Mouse (Mus musculus): Measurements from ENCODE around the gene Cenpx.
A peak's percentile ranks its signal among the peaks of the same experiment; 100 is the strongest.

Gene Cenpx

DNA sequence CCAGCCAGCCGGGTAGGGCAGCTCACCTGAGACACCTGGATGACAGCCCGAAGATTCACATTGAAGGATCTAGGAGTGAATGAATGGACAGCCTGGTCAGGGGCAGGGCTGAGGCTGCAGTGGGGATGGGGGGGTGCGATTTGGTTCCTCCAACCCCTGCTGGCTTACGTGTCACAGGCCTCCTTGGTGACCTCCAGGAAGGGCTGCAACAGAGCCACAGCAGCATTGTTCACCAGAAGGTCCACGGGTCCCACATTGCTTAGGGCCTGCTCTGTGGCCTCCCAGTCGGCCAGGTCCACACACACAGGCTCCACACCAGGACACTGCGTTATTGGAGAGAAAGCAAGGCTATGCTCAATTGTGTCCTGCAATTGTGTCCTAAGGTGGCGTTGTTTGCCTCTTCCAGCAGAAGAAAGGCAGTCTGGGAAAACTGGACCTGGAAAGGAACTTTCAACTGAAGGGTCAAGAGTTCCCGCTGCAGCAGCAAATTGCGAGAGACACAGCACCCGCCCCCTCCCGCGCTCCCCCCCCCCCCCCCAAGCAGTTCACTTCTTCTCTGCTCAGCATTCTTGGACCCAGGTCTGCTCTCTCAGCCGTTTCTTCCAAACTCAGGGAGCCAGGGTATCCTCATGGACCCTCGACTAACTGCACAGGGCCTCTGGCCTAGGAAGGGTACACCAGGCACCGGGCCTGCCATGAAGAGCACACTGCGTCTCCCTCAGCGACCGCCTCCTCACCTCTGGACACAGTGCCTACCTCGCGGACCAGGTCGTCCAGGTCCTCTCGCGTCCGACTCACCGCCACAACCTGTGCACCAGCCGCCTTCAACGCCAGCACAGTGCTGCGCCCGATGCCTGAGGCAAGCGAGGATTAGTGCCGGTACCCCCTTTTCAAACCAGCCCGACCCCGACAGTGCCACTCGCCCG lies 13.0 kb upstream of the Cenpx start:
- no peak for DNase-seq (ENCODE audit: low spot score in 2 of 2)

DNA sequence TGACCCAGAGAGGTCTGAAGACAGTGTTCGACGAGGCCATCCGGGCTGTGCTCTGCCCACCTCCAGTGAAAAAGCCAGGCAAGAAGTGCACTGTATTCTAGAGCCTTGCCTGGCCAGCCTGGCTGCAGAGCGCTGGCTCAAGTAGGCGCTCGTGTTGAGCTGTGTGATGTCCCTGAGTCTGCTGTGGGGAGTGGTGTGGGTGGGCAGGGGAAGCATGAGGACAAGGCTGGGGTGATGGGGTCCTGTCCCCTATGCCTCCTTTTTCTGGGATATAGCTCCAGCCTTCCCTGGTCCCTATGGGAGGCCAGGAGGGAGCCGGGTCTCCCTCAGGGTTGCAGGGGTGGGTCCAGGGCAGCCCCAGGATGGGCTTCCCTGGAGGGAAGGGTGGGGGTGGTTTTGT lies 10.0 kb upstream of the Cenpx start:
- DNase-seq (ENCODE audit: low spot score in 2 of 2): no peak

DNA sequence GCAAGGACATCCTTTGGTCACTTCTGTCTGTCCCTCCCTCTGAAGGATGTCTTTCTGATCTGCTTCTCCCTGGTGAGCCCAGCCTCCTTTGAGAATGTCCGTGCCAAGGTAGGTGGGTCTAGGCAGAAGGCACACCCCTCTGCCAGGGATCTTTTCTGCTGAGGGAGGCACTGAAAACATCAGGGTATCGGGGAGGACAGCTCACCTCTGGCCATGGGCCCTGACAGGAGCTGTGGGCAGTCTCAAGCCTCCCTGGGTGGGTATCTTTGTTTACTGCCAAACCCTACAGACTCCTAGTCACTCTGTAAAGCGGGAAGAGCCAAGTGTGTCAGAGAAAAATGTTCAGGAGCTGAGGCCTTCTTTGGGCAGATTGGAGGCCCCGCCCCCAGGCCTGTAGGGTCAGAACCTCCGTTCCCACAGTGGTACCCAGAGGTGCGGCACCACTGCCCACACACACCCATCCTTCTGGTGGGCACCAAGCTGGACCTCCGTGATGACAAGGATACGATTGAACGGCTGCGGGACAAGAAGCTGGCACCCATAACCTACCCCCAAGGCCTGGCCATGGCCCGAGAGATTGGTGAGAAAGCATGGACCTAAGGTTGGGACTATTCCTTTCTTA lies 9.3 kb upstream of the Cenpx start:
- no peak for DNase-seq (ENCODE audit: low spot score in 2 of 2)

DNA sequence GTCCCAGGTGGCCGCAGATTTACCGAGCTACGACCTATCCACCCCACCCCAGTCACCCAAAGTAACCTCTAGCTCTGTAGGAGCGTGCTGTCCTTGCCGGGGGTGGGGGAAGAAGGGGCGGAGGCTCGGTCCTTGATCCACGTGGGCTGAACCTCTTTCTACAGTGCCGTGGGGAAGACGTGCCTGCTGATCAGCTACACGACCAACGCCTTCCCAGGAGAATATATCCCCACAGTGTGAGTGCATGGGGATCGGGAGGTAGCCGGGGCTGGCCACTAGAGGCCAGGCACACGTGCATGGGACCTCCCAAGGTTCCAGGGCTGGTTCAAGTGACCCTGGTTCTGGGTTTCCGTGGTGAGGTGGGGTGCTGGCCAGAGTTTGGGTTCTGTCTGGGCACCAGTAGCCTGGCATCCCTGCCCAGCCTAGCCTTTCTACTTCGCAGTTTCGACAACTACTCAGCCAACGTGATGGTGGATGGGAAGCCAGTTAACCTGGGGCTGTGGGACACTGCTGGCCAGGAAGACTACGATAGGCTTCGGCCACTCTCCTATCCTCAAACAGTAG lies 8.6 kb upstream of the Cenpx start:
- DNase-seq (ENCODE audit: low spot score in 2 of 2): no peak

DNA sequence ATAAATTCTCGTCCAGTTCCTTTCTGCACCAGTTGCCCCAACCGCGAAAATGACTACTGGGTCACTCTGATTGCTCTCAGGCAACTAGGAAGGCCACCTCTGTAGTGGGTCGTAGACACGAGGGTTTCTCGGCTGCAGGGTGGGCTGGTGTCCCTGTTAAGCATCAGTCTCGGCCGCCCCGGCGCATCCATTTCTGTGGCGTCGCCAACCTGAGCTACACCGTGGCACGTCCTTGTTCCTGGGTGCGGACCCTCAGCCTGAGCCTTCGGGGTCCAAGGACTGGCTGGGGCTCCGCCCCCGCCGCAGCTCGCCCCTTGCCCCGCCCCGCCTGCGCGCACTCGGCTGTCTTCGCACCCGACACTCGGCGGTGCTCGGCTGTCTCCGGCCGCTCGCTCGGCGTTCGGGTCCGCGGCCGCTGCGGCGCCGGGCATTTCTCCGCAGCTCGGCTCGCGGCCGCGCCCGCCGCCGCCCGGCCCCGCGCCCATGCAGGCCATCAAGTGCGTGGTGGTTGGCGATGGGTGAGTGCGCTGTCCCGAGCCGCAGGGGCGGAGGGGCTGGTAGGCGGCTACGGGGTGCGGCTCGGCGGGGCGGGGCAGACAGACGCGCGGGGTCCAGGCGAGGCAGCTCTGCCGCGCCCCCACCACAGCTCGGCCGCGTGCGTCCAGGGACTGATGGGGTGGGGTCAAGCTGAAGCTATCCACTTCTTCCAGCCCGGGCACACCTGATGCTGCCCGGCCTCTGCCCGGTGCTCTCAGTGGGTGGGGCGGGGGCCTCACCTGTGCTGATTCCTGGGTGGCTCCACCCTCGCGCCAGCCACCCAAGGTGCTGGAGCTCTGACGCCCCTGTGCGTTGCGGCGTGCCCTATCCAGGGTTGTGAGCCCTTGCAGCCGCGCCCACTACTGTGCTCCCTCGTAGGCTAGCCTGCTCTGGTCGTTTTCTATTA lies 7.9 kb upstream of the Cenpx start, which contains the start of gene Rac3:
Gene Rac3 (plus strand): TSS at position 347 of the 943 bp plus-strand sequence.
- peak; percentile 46 to 54 for DNase-seq (ENCODE audit: low spot score in 2 of 2)

DNA sequence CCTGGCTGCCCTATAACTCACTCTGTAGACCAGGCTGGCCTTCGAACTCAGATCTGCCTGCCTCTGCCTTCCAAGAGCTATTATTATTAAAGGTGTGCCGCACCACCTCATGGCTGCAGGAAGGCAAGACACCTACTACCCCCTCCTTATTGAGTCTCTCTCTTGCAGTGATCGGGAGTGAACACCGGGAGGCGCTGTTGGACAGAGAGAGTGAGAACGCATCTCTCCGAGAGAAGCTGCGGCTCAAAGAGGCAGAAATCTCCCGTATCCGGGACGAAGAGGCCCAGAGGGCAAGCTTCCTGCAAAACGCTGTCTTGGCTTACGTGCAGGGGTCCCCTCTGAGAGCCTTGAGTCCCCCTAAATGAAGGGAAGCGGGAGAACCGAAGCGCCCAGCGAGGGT lies 6.9 kb upstream of the Cenpx start:
- peak; percentile 79 to 93 for DNase-seq (ENCODE audit: low spot score in 2 of 2)

DNA sequence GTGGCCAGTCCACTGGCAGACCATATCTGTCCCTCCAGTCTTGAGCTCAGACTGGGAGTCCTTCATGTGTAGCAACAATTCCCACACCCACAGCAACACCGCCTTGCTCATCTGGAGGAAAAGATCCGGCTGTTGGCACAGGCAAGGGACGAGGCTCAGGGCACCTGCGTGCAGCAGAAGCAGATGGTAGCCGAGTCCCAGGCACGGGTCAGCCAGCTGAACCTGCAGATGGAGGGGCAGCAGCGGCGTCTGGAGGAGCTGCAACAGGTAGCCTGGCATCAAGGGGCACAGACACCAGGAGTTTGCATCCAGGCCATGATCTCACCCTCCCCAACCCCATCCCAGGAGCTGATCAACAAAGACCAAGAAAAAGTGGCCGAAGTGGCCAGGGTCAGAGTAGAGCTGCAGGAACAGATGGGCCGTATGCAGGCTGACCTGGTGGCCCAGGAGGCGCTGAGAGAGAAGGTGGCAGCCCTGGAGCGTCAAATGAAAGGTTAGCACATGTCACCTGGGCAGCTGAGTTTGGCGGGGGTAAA lies 6.4 kb upstream of the Cenpx start:
- DNase-seq (ENCODE audit: low spot score in 2 of 2): no peak

DNA sequence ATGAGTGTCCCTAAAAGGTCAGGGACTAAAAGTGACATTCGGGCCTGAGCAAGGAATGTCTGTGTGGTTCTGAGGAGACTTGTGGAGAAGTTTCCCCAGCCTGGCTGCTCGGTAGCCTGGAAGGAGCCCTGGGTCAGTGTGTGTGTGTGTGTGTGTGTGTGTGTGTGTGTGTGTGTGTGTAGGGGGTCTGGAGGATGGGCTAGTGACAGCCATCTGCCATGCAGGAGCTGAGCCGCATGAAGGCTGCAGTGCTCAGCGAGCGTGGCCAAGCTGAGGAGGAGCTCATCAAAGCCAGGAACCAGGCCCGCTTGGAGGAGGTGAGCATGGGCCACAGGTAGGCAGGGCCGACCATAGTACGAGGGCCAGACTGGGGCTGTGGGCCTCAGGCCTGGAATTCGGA lies 5.7 kb upstream of the Cenpx start:
- DNase-seq (ENCODE audit: low spot score in 2 of 2): no peak

DNA sequence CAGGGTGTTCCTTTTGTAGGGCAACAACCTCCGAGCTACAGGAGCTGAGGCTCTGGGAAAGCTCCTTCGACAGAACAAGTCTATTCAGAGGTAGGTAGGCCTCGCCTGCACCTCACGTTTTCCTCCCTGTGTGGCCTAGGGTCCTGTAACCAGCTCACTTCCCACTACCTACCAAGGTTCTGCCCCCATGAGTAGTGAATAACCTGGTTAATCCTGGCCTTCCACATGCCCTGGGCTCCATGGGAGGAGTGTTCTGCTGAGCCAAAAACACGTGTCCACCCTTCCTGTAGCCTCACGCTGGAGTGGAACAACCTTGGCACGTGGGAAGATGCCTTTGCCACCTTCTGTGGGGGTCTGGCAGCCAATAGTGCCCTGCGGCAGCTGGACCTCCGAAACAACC lies 1.6 kb upstream of the Cenpx start:
- DNase-seq (ENCODE audit: low spot score in 2 of 2): no peak

DNA sequence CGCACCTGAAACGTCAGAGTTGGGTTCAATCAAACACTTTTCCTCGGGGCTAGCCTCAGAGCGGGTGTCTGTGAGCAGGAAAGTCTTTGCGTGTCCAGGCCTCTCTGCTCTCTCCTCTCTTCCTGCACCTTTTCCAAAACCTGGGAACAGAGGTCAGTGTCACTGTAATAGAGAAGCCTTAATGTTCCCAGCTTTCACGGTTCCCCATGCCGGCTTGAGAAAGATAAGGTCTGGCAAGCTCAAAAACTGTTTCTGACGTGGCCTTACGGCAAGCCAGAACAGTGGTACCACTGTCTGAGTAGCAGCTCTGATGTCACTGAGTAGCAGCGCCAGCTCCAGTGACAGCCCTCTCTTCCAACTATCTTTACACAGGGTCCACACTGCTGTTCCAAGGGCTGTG lies 1.0 kb upstream of the Cenpx start:
- no peak for DNase-seq (ENCODE audit: low spot score in 2 of 2)

DNA sequence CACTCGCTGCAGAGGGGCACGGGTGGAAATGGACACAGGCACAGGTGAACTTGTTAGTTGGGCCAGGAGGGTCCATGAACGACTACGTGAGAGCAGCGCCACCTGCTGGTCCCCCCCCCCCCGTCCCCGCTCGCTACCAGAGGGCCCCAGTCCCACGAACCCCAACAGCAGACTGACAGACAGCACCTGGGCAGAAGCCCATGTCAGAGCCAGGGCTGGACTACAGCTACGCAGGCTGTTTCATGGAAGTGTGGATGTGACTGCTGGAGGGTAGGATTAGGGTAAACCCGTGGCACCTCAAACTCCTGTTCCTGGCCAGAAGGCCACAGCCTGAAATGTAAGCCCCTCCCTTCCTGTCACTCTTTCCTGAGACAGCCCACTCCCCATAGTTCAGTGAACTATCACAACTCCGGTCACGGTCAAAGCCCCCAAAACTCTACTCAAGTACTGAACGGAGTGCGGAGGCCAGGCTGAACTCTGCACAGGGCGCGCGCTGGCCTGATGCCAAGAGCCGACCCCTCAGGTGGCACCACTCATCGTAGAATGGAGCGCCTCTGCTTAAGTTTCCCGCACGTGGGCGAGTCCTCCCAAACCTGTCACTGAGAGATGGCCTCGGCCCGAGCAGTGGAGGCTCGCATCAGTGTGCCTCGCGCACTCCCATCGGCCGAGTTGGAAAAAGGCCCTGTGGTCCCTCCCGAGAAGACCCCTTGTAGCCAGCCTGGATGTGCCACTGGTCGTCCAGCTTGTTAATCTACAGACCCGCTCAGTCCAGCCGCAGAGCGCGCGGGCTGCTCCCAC lies 568 bp downstream of the Cenpx start:
- no peak for DNase-seq (ENCODE audit: low spot score in 2 of 2)

DNA sequence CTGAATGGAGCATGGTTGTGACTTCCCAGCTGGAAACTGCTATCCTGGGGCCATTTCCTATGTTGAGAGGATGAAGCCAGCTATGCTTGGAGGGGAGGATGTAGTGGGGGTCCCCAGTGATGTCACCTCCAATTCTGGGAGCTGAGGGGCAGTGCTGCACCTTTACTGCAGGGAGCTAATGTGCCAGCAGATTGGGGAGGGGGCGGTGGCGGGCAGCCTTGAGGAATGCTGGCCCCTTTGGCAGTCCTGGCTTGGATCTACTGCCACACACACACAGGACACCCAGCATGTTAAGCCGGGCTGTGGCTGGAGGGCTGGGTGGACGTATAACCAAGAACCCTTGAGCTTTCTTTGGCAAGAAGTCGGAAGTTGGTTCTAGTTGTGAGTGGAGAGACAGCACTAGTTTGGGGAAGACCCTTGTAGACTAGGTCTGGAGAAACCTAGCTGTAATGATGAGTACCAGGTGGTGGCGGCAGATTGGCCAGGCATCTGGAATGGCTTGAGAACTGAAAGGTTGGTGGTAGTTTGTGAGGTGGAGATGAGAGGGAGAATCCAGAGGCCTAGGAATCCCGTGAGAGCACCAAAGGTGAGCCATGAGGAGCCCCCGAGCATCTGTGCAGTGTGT lies 1.4 kb downstream of the Cenpx start:
- no peak for DNase-seq (ENCODE audit: low spot score in 2 of 2)

DNA sequence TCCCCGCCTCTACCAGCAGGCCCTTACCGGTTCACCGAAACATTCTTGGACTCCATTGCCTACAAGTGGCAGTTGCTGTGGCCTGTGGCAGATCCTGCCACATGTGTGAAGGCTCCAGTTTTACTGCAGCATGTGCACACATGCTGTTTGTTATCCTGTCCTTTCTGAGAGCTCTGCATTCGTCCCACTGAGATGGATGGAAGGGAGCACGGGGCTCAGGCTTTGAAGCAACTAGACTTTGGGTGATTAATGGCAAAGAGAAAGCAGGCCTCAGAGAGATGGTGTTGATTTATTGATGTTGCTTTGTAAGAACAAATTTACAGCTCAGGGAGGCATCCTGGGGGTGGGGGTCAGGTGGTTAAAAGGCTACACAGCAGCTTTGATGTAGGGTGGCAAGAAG lies 2.9 kb downstream of the Cenpx start:
- DNase-seq (ENCODE audit: low spot score in 2 of 2): no peak

DNA sequence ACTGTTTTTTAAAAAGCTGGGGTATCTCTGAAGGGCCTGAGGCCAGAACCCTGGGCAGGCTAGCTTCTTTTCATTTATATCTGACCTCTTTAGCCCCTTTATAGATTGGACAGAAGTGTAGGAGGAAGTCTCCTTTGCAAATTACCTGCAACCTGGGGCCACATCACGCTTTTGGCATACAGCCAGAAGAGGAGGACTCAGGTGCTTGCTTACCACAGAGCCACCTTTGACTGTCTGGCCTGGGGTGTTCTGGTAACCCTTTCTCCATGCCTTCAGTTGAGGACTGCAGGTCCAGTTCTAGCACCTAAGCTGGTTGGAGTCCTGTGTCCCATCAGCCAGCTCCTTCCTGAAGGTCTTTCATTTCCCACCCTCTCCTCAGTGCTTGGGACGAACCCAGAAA lies 4.0 kb downstream of the Cenpx start:
- no peak for DNase-seq (ENCODE audit: low spot score in 2 of 2)

DNA sequence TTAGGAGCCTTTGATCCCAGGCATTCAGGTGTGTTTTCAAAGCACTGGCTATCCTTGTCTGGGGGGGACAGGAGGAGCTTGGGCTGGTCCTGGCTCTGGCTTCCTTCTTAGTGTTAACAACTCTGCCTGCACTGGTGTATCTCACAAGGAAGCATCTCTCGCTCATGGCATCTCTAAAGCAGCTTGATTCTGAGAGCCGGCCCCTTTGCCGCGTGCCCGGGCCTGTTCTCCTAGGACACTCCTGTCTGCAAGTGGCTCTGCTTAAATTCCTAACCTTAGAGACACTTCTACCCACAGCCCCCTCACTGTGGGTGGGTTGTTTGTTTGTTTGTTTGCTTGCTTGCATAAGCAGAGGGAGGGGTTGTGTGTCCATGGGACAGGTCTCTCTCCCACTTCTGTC lies 5.6 kb downstream of the Cenpx start:
- DNase-seq (ENCODE audit: low spot score in 2 of 2): no peak

DNA sequence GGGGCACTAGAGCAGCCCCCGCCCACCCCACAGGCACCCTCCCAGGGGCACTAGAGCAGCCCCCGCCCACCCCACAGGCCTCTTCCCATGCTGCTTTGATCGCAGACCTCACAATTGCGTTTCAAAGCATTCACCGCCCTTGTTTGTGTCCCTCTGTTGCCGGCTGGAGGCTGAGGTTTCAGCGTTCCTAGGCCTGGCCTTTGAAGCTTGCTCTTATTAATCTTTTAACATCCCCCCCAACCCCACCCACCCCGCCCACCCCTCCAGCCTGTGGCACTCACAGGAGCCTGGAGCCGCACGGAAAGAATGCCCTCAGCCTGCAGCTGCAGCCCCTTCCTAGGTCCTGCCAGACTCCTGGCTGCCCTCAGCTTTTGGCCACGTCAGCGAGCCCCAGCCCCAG lies 6.3 kb downstream of the Cenpx start:
- no peak for DNase-seq (ENCODE audit: low spot score in 2 of 2)

DNA sequence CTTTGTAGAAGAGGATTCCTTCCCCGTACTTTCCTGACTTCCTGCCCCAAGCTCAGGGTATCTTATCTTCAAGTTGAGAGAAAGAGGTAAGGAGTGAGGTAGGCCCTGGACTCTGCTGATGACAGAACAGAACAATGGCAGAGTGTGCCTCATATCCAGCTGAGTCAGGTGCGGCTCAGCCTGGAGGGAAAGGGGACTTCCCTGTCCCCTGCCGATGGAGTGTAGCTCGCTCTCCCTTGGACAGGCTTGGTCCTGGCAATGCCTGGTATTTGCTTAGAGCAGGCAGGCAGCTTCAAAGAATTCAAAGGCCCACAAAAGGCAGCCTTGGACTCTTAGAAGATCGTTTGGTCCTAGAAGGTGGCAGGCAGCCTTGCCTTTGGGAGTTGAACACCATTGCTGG lies 7.4 kb downstream of the Cenpx start:
- DNase-seq (ENCODE audit: low spot score in 2 of 2): no peak

DNA sequence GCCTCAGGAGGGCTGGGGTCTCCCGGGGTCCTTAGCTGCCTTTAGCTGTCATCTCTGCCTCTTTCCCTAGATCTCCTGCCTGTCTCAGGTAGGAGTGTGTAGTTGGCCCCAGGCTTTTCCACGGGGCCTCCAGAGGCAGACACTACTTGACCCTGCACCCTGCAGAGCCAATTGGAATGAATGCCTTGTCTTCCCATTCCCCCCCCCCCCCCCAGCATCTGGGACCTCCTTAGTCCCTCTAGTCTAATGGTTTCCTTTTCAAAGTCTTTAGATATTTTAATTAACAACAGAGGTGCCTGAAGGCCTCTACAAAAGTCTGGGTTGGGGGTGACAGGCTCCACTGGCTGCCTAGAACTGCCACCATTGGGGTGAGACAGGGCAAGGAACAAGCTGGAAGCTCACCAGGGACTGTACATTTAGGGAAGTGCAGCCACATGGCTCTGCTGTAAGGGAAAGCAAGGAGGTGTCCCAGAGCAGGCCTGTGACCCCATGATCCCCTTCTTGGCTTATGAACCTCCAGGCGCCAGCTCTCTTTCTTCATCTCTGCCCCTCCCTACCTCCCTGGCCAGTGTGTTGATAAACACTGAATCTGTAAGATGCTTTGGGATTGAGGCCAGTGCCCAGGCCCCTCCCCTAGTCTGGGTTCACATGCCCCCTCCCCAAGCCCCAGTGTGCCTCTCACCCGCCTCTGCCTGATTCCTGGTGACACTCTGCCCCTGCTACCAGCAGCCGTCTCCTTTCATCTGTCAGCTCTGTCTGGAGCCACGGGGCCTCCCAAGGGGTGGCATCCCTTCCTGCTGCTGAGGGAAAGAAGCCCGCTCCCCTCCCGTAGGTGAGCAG lies 8.8 kb downstream of the Cenpx start:
- no peak for DNase-seq (ENCODE audit: low spot score in 2 of 2)

DNA sequence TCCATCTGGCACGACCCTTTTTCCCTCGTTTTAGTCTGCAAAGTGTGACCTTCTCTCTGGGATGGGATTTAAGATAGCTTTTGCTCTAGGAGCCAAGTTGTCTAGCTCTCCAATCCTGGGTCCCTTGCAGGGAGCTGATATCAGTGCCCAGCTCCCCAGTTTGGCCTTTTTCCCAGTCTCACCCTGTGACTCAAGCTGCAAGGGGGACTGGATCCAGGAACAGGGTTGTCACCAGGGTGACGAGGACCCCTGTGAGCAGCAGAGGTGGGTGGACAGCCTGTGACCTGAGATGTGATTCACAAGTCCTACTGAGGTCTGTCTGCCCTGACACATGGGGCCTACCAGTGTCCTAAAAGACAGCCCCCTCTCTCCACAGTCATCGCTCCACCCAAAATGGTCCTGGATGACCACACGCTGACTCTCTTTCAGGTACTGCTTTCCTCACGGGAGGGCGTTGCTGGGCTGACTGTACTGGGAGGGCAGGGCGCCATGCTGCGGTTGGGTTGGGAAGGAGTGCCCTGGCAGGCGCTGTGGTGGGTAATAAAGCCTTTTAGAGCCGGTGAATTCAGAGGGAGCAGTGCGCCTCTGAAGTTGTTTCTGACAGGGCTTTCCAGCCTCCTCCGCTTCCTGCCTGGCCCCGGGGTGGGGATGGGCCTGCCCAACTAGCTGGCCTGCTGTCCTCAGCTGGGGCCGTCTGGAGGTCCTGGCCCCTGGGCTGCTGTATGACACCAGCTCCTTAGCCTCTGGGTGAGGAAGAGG lies 9.7 kb downstream of the Cenpx start:
- no peak for DNase-seq (ENCODE audit: low spot score in 2 of 2)

Data from right cerebral cortex, adult 2 months (tissue).